Mouse (Mus musculus): Measurements from ENCODE around the gene Cpt1b.

The Cpt1b gene

GRCm38 (mm10) chr15:89425711-89426121, at the start of gene Cpt1b:
Gene Cpt1b (minus strand): TSS chr15:89425863.
- DNase-seq (ENCODE audit: low read depth) = no peak

- DNase-seq (ENCODE audit: low read depth) = no peak
Measured at GRCm38 (mm10) chr15:89475293-89475600, 49.6 kb upstream of the Cpt1b start.

- DNase-seq (ENCODE audit: low read depth) = no peak
Measured at GRCm38 (mm10) chr15:89474596-89475292, 49.1 kb upstream of the Cpt1b start.

- DNase-seq (ENCODE audit: low read depth) = no peak
Measured at GRCm38 (mm10) chr15:89473921-89474320, 48.3 kb upstream of the Cpt1b start.

- DNase-seq (ENCODE audit: low read depth) = no peak
Measured at GRCm38 (mm10) chr15:89473370-89473769, 47.7 kb upstream of the Cpt1b start.

GRCm38 (mm10) chr15:89471476-89471875, 45.8 kb upstream of the Cpt1b start:
- DNase-seq (ENCODE audit: low read depth) = no peak

GRCm38 (mm10) chr15:89468577-89468976, 42.9 kb upstream of the Cpt1b start:
- peak; percentile 54 for DNase-seq (ENCODE audit: low read depth)

GRCm38 (mm10) chr15:89465052-89465451, 39.4 kb upstream of the Cpt1b start:
- no peak for DNase-seq (ENCODE audit: low read depth)

- peak; percentile 19 for DNase-seq (ENCODE audit: low read depth)
Measured at GRCm38 (mm10) chr15:89463334-89464235, 37.9 kb upstream of the Cpt1b start.

- no peak for DNase-seq (ENCODE audit: low read depth)
Measured at GRCm38 (mm10) chr15:89462176-89462575, 36.5 kb upstream of the Cpt1b start.

GRCm38 (mm10) chr15:89461321-89461720, 35.7 kb upstream of the Cpt1b start:
- DNase-seq (ENCODE audit: low read depth) = no peak

GRCm38 (mm10) chr15:89460298-89460697, 34.6 kb upstream of the Cpt1b start:
- no peak for DNase-seq (ENCODE audit: low read depth)

GRCm38 (mm10) chr15:89459821-89460220, 34.2 kb upstream of the Cpt1b start:
- DNase-seq (ENCODE audit: low read depth) = no peak

GRCm38 (mm10) chr15:89458942-89459341, 33.3 kb upstream of the Cpt1b start:
- DNase-seq (ENCODE audit: low read depth) = peak; percentile 20

GRCm38 (mm10) chr15:89455642-89456041, 30.0 kb upstream of the Cpt1b start:
- no peak for DNase-seq (ENCODE audit: low read depth)

- no peak for DNase-seq (ENCODE audit: low read depth)
Measured at GRCm38 (mm10) chr15:89454857-89455256, 29.2 kb upstream of the Cpt1b start.

GRCm38 (mm10) chr15:89453865-89454478, 28.3 kb upstream of the Cpt1b start, which contains the start of gene Mapk8ip2:
Gene Mapk8ip2 (plus strand): TSS chr15:89453913.
- DNase-seq (ENCODE audit: low read depth) = no peak

- peak; percentile 51 for DNase-seq (ENCODE audit: low read depth)
Measured at GRCm38 (mm10) chr15:89452906-89453864, 27.5 kb upstream of the Cpt1b start.

GRCm38 (mm10) chr15:89442486-89443070, 16.9 kb upstream of the Cpt1b start:
- no peak for DNase-seq (ENCODE audit: low read depth)

GRCm38 (mm10) chr15:89435878-89436277, 10.2 kb upstream of the Cpt1b start:
- DNase-seq (ENCODE audit: low read depth) = no peak

GRCm38 (mm10) chr15:89434136-89434535, 8.5 kb upstream of the Cpt1b start:
- no peak for DNase-seq (ENCODE audit: low read depth)
